Comparison of ENCODE assay signal across 8 mouse cellular contexts in genomic region chrX:94061246-94061645, GRCm38 (mm10).
DNase-seq lines count a peak whose midpoint lies in the region; ATAC-seq and TF ChIP-seq lines count a peak whose summit lies in the region.
"Had no signal": no experiment of that assay in that cellular context is flagged by ENCODE, and none has a peak within 500 bp of the region (broad histone marks: within the 10 kb centered on the region; RNA-seq: fewer than 3 reads in every experiment).

No protein-coding gene starts in this region.

- no peak for TF ChIP-seq POLR2A in lung, adult 2 months (IDR thresholded peaks at IDR 0.05; ENCODE audit: borderline replicate concordance, extremely low read depth, low read depth, low read length)
- TF ChIP-seq POLR2A in bone marrow macrophage, adult 2 months (IDR thresholded peaks at IDR 0.05; ENCODE audit: borderline replicate concordance, low read depth, low read length), result no peak

- DNase-seq in lung, adult 18-20 months, result peak; percentile 11 to 24
- no peak for DNase-seq in lung, adult 2 months
- peak; percentile 44 for DNase-seq in lung, embryonic 14.5 days
- DNase-seq in forebrain, embryonic 10.5 days (ENCODE audit: extremely low spot score, low spot score), result no peak
- no peak for DNase-seq in thymus, postnatal 36 days

- H3K36me3 ChIP-seq in heart, embryonic 14.5 days (ENCODE audit: control insufficient read depth, insufficient read depth, low read length), result no peaks in the 10 kb centered on the region
- H3K36me3 ChIP-seq in lung, embryonic 14.5 days (ENCODE audit: insufficient read depth), result no peaks in the 10 kb centered on the region
- H3K36me3 ChIP-seq in forebrain, embryonic 10.5 days (replicated peaks), result no peaks in the 10 kb centered on the region
- H3K36me3 ChIP-seq: limb, embryonic 12.5 days had no signal

- H3K27me3 ChIP-seq in heart, embryonic 14.5 days (ENCODE audit: control insufficient read depth, insufficient read depth, low read length), result peaks cover 8% of the 10 kb centered on the region; the same call in 1 of the 2 replicates
- H3K27me3 ChIP-seq in lung, embryonic 14.5 days (ENCODE audit: insufficient read depth, low read length), result 0 out of 2 replicates have a peak, but pooled peaks cover 3% of the 10 kb centered on the region
- peaks cover 90% of the 10 kb centered on the region for H3K27me3 ChIP-seq in forebrain, embryonic 10.5 days (ENCODE audit: poor library complexity, severe bottlenecking)

- ATAC-seq in heart, embryonic 14.5 days (ENCODE audit: insufficient number of reproducible peaks, insufficient read depth, low FRiP score, low read depth), result no peak
- ATAC-seq in lung, embryonic 14.5 days (ENCODE audit: insufficient read depth), result peak; percentile 47; the same call in 1 of the 2 replicates

- H3K9ac ChIP-seq in heart, embryonic 14.5 days (ENCODE audit: low read length), result no peak overlapping the region
- H3K9ac ChIP-seq in lung, embryonic 14.5 days, result no peak overlapping the region
- H3K9ac ChIP-seq: limb, embryonic 12.5 days had no signal

- no peak overlapping the region for H3K4me3 ChIP-seq in lung, adult 2 months (replicated peaks; ENCODE audit: extremely low read depth, low read depth, low read length)
- H3K4me3 ChIP-seq in bone marrow macrophage, adult 2 months (ENCODE audit: insufficient read depth, low read length), result peak overlapping the region; percentile 53
- no peak overlapping the region for H3K4me3 ChIP-seq in heart, embryonic 14.5 days (ENCODE audit: control insufficient read depth in 1 of 2, insufficient read depth in 1 of 2, low read depth in 1 of 2, low read length in 2 of 2)
- no peak overlapping the region for H3K4me3 ChIP-seq in lung, embryonic 14.5 days (ENCODE audit: low read depth, low read length)
- no peak overlapping the region for H3K4me3 ChIP-seq in forebrain, embryonic 10.5 days
- H3K4me3 ChIP-seq: limb, embryonic 12.5 days had no signal

- H3K9me3 ChIP-seq in heart, embryonic 14.5 days (ENCODE audit: control insufficient read depth, low read length), result no peaks in the 10 kb centered on the region
- no peaks in the 10 kb centered on the region for H3K9me3 ChIP-seq in lung, embryonic 14.5 days (ENCODE audit: low read depth, low read length)
- no peaks in the 10 kb centered on the region for H3K9me3 ChIP-seq in forebrain, embryonic 10.5 days
- H3K9me3 ChIP-seq: limb, embryonic 12.5 days had no signal

- no peak overlapping the region for H3K27ac ChIP-seq in bone marrow macrophage, adult 2 months (ENCODE audit: insufficient read depth, low read depth, low read length)
- no peak overlapping the region for H3K27ac ChIP-seq in heart, embryonic 14.5 days (replicated peaks in 1 of 2; ENCODE audit: control insufficient read depth in 1 of 2, insufficient read depth in 1 of 2, low read depth in 2 of 2, low read length in 2 of 2)
- H3K27ac ChIP-seq in lung, embryonic 14.5 days (ENCODE audit: low read depth), result no peak overlapping the region
- H3K27ac ChIP-seq in forebrain, embryonic 10.5 days, result no peak overlapping the region
- H3K27ac ChIP-seq: limb, embryonic 12.5 days had no signal

- 37% methylated on average over 6 of the region's 6 CpGs for WGBS in lung, adult 2 months
- 32% methylated on average over 6 of the region's 6 CpGs for WGBS in heart, embryonic 14.5 days
- 31% methylated on average over 6 of the region's 6 CpGs for WGBS in lung, embryonic 14.5 days
- WGBS in forebrain, embryonic 10.5 days, result 66% methylated on average over 6 of the region's 6 CpGs

- H3K4me1 ChIP-seq in lung, adult 2 months (ENCODE audit: control insufficient read depth, insufficient read depth, low read length), result no peaks in the 10 kb centered on the region
- no peaks in the 10 kb centered on the region for H3K4me1 ChIP-seq in bone marrow macrophage, adult 2 months (ENCODE audit: control insufficient read depth, insufficient read depth, low read length)
- H3K4me1 ChIP-seq in heart, embryonic 14.5 days (ENCODE audit: control insufficient read depth in 2 of 2, insufficient read depth in 2 of 2, low read length in 2 of 2), result peaks cover 2 to 5% of the 10 kb centered on the region in 2 experiments; a peak in 2 of 4 replicates
- H3K4me1 ChIP-seq in lung, embryonic 14.5 days (ENCODE audit: insufficient read depth), result no peaks in the 10 kb centered on the region
- H3K4me1 ChIP-seq in forebrain, embryonic 10.5 days, result 0 out of 2 replicates have a peak, but pooled peaks cover 12% of the 10 kb centered on the region
- H3K4me1 ChIP-seq: limb, embryonic 12.5 days had no signal

- H3K4me2 ChIP-seq in heart, embryonic 14.5 days (ENCODE audit: low read length), result peak overlapping the region; percentile 32
- H3K4me2 ChIP-seq in lung, embryonic 14.5 days, result peak overlapping the region; percentile 27
- H3K4me2 ChIP-seq: limb, embryonic 12.5 days had no signal

- TF ChIP-seq CTCF in lung, adult 2 months (IDR thresholded peaks at IDR 0.05; ENCODE audit: insufficient read depth, low read length), result no peak
- TF ChIP-seq CTCF in bone marrow macrophage, adult 2 months (IDR thresholded peaks at IDR 0.05; ENCODE audit: low read depth, low read length), result no peak
- TF ChIP-seq CTCF in lung, embryonic 14.5 days (IDR thresholded peaks at IDR 0.05; ENCODE audit: low read depth), result no peak

Comparison
In these comparisons a context has a peak if more than half of its experiments do, and no peak if none do; other contexts are left out.
1. DNase-seq: peak in lung, adult 18-20 months (2 of 2) and lung, embryonic 14.5 days (single experiment); none in lung, adult 2 months (single experiment), forebrain, embryonic 10.5 days (single experiment) and thymus, postnatal 36 days (0 of 2).